Mouse (Mus musculus): Measurements from ENCODE around the gene Gm9803.

Gene Gm9803

DNA sequence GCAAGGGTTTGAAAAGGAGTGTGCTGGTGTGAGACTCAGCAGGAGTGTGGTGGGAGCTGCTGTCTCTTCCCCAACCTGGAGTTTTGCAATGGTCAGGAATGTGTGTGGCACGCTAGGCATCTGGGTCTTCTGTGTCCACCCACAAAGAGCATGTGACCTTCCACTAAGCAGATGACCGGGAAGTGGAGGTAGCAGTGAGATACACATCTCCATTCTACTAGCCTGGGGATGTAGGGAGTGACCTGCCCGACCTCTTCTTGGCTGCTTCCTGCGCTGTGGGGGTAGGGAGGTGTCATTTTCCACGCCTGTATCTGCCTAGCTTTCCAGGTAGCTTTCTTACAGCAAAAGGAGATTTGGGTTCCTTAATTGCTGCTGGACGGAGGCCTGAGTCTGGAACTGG is 34.3 kb upstream of the Gm9803 start:
- TF ChIP-seq GATA4 (IDR thresholded peaks at IDR 0.05; ENCODE audit: insufficient replicate concordance, low read length), result no peak

DNA sequence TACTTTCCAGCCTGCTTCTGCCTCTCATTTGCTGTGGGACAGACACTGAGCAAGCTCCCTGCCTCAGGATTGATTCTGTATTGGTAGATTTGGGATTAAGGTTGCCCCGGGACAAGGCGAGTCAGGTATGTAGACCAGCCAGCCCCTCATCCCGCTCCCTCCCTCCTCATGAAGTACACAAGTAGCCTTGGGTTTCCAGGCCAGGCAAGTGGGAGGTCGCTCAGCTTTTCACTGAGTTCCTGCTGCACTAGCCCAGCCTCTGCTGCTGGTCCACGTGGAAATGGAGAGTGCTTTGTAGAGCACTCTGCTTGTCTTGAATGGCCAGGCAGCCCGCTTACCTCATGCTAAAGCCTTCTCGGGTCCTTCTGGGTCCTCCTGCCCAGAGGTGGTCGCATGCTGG is 33.9 kb upstream of the Gm9803 start:
- TF ChIP-seq GATA4 (IDR thresholded peaks at IDR 0.05; ENCODE audit: insufficient replicate concordance, low read length), result no peak

DNA sequence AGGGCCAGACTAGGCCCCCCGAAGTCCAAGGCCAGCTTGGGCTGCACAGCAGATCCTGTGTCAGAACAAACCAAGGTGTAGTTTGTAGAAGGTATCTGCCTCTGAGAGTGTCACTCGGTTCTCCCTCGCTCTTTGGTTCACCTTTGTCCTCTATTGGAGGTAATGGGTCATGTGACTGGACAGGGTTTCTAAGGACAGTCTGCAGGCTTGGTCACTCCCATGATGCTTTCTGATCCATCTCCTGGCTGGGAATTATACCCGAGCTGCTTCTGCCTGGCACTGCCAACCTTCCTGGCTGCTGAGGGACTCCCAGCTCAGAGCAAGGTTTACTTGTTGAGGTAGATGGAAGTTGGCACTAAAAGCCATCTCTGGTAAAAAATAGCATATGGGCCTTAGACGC is 33.0 kb upstream of the Gm9803 start:
- TF ChIP-seq GATA4 (IDR thresholded peaks at IDR 0.05; ENCODE audit: insufficient replicate concordance, low read length), result no peak

DNA sequence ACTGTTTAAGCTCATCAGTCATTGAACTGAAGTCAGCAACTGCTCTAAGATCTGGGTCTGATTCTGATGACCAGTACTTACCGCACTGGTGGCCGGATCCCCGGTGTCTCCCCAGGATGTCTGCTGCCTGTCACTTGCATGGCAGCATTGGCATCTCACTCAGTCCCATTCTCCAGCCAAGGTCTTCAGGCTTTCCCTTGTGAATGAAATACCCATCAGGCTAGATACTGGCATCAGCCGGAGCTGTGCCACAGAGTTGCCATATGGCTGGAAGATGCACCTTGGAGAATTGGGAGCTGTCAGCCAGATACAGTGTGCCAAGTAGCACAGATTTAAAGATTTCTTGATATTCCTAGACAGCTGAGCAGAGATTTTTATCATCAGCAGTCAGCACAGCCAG is 21.3 kb upstream of the Gm9803 start:
- no peak for TF ChIP-seq GATA4 (IDR thresholded peaks at IDR 0.05; ENCODE audit: insufficient replicate concordance, low read length)

DNA sequence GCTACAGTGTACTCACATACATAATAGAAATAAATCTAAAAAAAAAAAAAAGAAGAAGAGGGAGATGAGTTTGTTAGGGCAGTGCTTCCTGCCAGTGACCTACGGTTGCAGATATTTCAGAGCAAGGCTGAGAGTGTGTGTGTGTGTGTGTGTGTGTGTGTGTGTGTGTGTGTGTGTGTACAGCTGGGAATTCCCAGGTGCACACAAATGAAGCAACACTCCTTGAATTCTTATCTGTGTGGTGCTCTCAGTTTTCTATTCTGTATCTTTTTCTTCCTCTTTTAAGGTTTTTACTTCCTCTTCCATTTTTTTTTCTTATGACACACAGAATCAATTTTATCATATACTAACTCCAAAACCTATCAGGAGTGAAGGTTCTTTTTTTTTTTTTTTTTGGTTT is 19.6 kb upstream of the Gm9803 start:
- no peak for TF ChIP-seq GATA4 (IDR thresholded peaks at IDR 0.05; ENCODE audit: insufficient replicate concordance, low read length)

DNA sequence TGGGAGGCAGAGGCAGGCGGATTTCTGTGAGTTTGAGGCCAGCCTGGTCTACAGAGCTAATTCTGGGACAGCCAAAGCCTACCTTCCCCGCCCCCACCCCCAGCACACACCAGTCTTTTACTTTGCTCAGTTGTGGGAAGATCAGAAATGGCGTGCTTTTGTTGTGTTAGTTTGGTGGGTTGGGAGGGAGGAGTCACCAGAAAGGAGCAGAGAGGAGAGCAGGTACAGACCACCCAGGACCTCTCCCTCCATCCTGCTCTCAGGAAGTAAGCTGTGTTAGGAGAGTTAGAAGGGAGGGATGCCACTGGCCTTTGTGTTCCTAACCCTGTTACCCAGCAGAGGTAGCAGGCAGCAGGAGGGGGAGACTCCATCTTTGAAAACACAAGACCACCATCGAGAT is 16.8 kb upstream of the Gm9803 start:
- no peak for TF ChIP-seq GATA4 (IDR thresholded peaks at IDR 0.05; ENCODE audit: insufficient replicate concordance, low read length)

DNA sequence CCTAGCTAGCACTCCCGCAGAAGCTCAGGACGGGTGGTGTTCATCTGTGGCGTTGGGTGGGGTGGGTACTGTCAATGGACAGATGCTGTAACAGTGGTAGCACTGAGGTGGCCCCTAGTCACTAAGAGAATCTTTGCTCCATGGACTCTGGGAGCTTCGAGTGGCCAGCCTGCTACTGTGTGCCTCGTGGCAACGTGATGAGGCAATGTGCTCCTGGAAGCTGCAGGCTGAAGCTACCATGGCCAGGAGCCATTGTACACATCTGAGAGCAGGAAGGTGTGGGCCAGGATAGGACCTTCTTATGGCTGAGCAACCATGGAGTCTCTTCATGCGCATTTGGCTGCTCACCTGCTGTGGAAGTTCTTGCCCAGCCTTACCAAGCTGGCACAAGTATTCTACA is 14.7 kb upstream of the Gm9803 start:
- TF ChIP-seq GATA4 (IDR thresholded peaks at IDR 0.05; ENCODE audit: insufficient replicate concordance, low read length), result no peak

DNA sequence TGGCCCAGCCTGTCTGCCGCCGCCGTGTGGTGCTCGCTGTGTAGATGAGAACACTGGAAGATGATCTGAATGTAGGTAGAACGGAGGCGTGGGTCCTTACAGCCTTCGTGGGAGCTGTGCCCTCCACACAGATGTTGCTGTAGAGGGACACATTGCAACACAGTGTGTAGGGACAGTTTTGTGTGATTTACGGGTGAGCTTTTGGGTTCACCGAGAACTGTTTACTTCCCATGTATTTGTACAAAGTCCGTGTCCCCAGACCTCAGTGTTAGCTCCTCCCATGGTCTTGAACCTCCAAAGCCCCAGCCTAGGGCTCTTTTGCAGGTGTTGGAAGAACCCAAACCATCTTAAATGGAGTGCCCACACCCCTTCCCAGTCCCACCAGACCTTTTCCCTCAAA is 10.9 kb upstream of the Gm9803 start:
- TF ChIP-seq GATA4 (IDR thresholded peaks at IDR 0.05; ENCODE audit: insufficient replicate concordance, low read length), result no peak

DNA sequence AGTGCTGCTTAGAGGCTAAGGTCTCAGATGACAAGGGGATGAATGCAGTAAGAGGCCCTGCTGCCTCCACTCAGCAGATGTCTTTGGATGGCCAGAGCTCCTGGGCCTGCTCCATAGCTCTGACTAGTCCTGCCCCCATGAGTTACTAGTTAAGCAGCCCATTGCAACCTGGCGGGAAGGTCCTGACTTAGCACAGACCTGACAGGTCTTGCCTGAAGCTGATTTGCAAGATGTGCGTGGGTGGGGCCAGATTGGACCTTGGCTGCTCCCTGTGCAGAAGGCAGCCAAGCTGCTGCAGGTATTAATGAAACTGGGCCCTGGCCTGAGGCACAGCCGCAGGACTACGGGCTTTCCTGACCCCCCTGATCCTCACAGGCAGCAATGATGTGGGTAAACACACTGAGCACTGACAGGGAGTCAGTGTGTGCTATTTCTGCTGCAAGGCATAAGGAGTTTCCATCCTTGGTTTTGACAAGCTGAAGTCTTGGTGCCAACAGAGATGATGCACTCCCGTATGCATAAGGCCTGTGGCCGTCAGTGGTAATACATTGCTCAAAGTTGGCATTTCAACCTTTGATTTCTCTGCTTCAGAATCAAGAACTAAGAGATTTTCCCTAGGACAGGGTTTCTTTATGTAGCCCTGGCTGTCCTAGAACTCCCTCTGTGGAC is 6.8 kb upstream of the Gm9803 start:
- no peak for TF ChIP-seq GATA4 (IDR thresholded peaks at IDR 0.05; ENCODE audit: insufficient replicate concordance, low read length)

DNA sequence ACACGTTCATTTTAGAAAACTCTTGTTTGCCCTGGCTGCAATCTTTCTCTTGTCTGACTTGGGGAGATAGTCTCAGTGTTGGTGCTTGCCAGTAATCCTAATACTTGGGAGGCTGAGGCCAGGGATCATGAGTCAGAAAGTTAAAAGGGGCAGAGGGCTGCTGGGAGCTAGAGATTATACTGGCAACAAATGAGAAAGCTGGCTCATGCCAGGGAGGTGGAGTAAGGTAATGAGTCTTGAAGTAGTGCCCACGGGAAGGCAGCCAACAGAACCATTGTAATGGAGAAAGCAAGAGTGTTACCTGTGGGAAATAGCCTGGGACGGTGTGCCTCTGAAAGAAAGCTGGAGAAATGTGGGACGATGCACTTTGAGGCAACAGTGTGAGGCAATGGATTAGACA is 6.0 kb upstream of the Gm9803 start:
- TF ChIP-seq GATA4 (IDR thresholded peaks at IDR 0.05; ENCODE audit: insufficient replicate concordance, low read length), result no peak

DNA sequence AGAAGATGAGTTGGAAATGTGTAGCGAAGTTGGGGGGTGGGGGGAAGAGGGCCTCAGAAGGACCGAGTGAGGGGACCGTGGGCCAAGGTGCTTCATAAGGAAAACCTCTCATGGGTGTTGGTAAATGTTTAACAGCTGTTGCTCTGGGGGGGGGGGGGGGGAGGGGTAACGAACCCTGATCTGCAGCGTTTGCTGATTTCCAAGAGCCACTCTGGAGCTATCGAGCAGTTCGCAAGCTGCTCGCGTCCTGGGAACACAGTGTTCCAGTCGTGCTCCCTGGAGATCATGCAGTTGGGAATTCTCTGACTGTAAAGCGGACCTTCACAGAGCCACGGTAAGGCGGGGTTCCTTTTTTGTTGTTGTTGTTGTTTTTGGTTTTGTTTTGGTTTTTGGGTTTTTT is 5.5 kb upstream of the Gm9803 start:
- TF ChIP-seq GATA4 (IDR thresholded peaks at IDR 0.05; ENCODE audit: insufficient replicate concordance, low read length), result no peak

DNA sequence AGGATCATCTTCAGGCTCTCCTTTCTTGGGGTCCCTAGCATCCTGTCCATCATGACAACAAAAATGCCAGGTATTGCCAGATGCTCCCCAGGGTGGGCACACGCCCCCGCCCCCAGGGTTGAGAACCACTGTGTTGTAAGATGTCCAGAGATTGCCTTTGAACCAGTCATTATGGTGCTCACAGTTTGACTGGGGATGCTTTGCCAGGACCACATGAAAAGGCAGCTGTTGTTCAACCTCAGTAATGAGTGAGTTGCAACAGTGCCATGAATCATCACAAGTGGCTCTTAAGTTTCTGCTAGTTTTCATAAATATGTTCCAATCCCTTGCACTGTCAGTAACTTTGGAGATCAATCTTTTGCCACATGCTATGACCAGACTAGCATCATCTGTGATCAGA is 3.9 kb upstream of the Gm9803 start:
- no peak for TF ChIP-seq GATA4 (IDR thresholded peaks at IDR 0.05; ENCODE audit: insufficient replicate concordance, low read length)

DNA sequence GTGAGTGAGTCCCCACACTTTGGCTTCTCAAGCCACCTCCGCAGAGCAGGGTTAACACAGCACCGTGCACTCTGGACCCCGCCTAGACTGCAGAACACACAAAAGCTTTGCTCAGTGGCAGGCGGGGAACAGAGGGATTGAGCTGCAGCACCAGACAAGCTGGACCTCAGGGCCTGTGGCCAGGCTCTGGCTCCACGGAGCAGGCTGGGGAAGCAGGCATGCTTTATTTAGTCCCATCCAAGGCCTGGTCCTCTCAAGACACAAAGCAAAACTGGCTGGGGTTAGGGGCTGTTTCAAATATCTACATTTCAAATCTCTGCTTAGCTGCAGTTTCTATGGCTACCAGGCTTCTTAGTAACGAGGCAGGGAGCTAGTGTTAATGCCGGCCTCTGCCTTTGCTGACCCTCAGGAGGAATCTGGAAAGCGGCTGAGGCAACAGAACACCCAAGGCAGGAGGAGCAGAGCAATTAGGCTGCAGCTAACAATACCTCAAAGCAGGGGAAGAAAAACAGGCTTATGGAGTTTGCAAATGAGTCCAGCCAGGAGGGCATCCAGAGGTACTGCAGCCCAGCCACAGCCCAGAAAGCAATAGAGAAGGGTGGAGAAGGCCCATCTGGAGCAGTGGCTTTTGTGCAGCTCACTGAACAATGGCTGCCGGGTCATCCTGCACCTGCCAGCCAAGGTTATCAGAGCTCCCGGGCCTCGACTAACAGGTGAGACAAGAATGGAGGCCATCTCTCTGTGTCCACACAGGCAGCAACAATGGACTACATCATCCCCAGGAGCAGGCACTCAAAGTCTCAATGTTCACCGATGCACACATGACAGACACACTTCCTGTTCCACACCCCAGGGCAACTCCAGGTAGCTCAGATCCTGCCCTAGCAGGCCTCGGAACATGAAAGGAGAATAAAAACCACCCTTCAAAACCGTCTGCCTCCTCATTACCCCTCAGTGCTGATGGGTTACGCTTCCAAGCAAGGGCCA is 3.7 kb downstream of the Gm9803 start:
- TF ChIP-seq GATA4 (IDR thresholded peaks at IDR 0.05; ENCODE audit: insufficient replicate concordance, low read length), result no peak

DNA sequence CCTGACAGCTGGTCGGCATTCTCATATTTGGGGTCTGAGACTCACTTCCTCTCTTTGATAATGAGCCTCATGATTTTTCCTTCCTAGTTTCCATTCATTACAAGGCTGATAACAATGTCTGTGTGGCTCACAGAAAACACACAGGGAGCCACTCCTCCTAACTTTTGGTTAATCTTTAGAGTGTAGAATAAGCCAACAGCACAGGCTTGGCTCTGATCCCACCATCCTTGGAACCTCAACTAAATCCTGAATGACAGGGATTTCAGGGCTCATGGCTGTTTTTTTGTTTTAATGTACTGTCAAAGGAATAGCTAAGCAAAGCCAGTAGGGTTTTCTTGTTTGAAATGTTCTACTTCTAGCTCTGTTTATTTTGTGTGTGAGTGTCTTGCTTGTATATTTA is 10.5 kb downstream of the Gm9803 start:
- no peak for TF ChIP-seq GATA4 (IDR thresholded peaks at IDR 0.05; ENCODE audit: insufficient replicate concordance, low read length)

DNA sequence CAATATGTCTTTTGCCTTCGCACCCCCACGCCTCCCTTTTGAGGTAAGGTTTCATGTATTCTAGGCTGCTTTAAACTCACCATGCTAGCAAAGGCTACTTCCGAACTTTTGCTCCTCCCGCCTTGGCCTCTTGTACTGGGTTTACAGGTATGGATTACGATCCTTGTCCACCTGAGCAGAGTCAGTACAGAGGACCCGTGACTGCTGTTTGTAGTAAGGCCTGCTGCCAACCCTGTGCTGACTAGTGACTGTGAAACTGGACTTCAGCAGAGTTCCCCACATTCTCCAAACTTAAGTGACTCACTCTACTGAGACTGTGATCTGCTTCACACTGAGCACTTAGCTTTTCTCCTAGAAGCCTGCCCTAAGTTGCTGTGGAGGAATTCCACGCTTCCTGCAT is 13.8 kb downstream of the Gm9803 start:
- TF ChIP-seq GATA4 (IDR thresholded peaks at IDR 0.05; ENCODE audit: insufficient replicate concordance, low read length), result no peak

DNA sequence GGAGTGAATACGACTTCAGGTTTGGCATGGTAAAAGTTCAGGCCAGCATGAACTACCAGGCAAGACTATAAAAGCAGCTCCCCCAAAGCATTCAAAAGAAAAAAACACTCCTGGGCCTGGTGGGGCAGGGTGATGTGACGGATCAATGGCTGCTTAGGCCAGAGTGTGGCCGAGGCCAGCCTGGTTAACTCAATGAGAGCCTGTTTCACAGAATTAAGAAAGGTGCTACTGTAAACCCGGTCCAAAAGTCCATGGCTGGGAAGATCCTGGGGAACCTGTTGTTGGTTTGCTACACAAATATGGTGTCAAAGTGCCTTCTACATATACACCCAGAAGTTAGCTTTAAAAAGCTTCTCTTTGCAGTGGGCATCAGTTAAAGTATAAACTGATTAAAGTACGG is 14.9 kb downstream of the Gm9803 start:
- TF ChIP-seq GATA4 (IDR thresholded peaks at IDR 0.05; ENCODE audit: insufficient replicate concordance, low read length), result no peak
